Mouse (Mus musculus): Measurements from ENCODE around the gene Cwc27. TPM values are rescaled to one million over a fixed set of nuclear protein-coding genes. Genes with fewer than 3 reads are reported as not detected.

Gene Cwc27
- total and polyA plus RNA-seq, 2 experiments from 2014 or later: 14.8 to 26.7 TPM

- TF ChIP-seq CTCF (IDR thresholded peaks at IDR 0.05; ENCODE audit: low read depth): no peak
- 0 out of 2 replicates have a peak, but pooled peaks cover 1% of the 10 kb centered on the region for H3K36me3 ChIP-seq (ENCODE audit: insufficient read depth)
- H3K27ac ChIP-seq (ENCODE audit: low read depth, low read length): no peak overlapping the region
These were observed 182.2 kb downstream of the Cwc27 start for GRCm38 (mm10) chr13:104634708-104635107.

GRCm38 (mm10) chr13:104632427-104633167, 184.3 kb downstream of the Cwc27 start:
- no peak overlapping the region for H3K4me3 ChIP-seq (ENCODE audit: low read depth, low read length)
- no peak overlapping the region for H3K27ac ChIP-seq (ENCODE audit: low read depth, low read length)
- no peak for TF ChIP-seq CTCF (IDR thresholded peaks at IDR 0.05; ENCODE audit: low read depth)
- peak; percentile 63; the same call in 1 of the 2 replicates for ATAC-seq
- WGBS: 31% methylated on average over 7 of the region's 7 CpGs
- 0 out of 2 replicates have a peak, but pooled peaks cover 3% of the 10 kb centered on the region for H3K36me3 ChIP-seq (ENCODE audit: insufficient read depth)
- no peaks in the 10 kb centered on the region for H3K9me3 ChIP-seq (ENCODE audit: low read length)
- DNase-seq: no peak
- H3K9ac ChIP-seq: no peak overlapping the region
- no peaks in the 10 kb centered on the region for H3K4me1 ChIP-seq (ENCODE audit: insufficient read depth)
- H3K4me2 ChIP-seq (ENCODE audit: low read depth): no peak overlapping the region
- H3K27me3 ChIP-seq (ENCODE audit: insufficient read depth, low read length): no peaks in the 10 kb centered on the region

More at GRCm38 (mm10) chr13:104634708-104635107, 182.2 kb downstream of the Cwc27 start:
- H3K4me1 ChIP-seq (ENCODE audit: insufficient read depth): no peaks in the 10 kb centered on the region
- no peak overlapping the region for H3K4me3 ChIP-seq (ENCODE audit: low read depth, low read length)
- H3K9ac ChIP-seq: no peak overlapping the region
- H3K27me3 ChIP-seq (ENCODE audit: insufficient read depth, low read length): no peaks in the 10 kb centered on the region
- no peak for ATAC-seq
- H3K9me3 ChIP-seq (ENCODE audit: low read length): no peaks in the 10 kb centered on the region
- no peak for DNase-seq
- 93% methylated on average over 2 of the region's 2 CpGs for WGBS
- H3K4me2 ChIP-seq (ENCODE audit: low read depth): no peak overlapping the region

GRCm38 (mm10) chr13:104631621-104632205, 185.2 kb downstream of the Cwc27 start:
- ATAC-seq (no peak), DNase-seq (no peak)
- WGBS: 77% methylated on average over 7 of the region's 7 CpGs
- H3K4me1 ChIP-seq (ENCODE audit: insufficient read depth): no peaks in the 10 kb centered on the region
- H3K9ac ChIP-seq: no peak overlapping the region
- no peak for TF ChIP-seq CTCF (IDR thresholded peaks at IDR 0.05; ENCODE audit: low read depth)
- no peaks in the 10 kb centered on the region for H3K9me3 ChIP-seq (ENCODE audit: low read length)
- no peaks in the 10 kb centered on the region for H3K27me3 ChIP-seq (ENCODE audit: insufficient read depth, low read length)
- no peak overlapping the region for H3K4me2 ChIP-seq (ENCODE audit: low read depth)
- 0 out of 2 replicates have a peak, but pooled peaks cover 3% of the 10 kb centered on the region for H3K36me3 ChIP-seq (ENCODE audit: insufficient read depth)
- no peak overlapping the region for H3K4me3 ChIP-seq (ENCODE audit: low read depth, low read length)
- H3K27ac ChIP-seq (ENCODE audit: low read depth, low read length): no peak overlapping the region

GRCm38 (mm10) chr13:104630808-104631207, 186.1 kb downstream of the Cwc27 start:
- Histone ChIP-seq H3K9me3 (ENCODE audit: low read length) (no peaks in the 10 kb centered on the region), H3K4me2 (ENCODE audit: low read depth) (no peak overlapping the region), H3K4me3 (ENCODE audit: low read depth, low read length) (no peak overlapping the region), H3K36me3 (ENCODE audit: insufficient read depth) (0 out of 2 replicates have a peak, but pooled peaks cover 3% of the 10 kb centered on the region), H3K4me1 (ENCODE audit: insufficient read depth) (no peaks in the 10 kb centered on the region), H3K9ac (no peak overlapping the region), H3K27ac (ENCODE audit: low read depth, low read length) (no peak overlapping the region), H3K27me3 (ENCODE audit: insufficient read depth, low read length) (no peaks in the 10 kb centered on the region)
- TF ChIP-seq CTCF (IDR thresholded peaks at IDR 0.05; ENCODE audit: low read depth): no peak
- no peak for ATAC-seq
- no peak for DNase-seq
- 85% methylated on average over 5 of the region's 5 CpGs for WGBS

GRCm38 (mm10) chr13:104629621-104630020, 187.3 kb downstream of the Cwc27 start:
- H3K9me3 ChIP-seq (ENCODE audit: low read length): no peaks in the 10 kb centered on the region
- DNase-seq (no peak), ATAC-seq (no peak)
- 95% methylated on average over 11 of the region's 11 CpGs for WGBS
- H3K36me3 ChIP-seq (ENCODE audit: insufficient read depth): 0 out of 2 replicates have a peak, but pooled peaks cover 3% of the 10 kb centered on the region
- H3K4me1 ChIP-seq (ENCODE audit: insufficient read depth): no peaks in the 10 kb centered on the region
- no peak overlapping the region for H3K4me2 ChIP-seq (ENCODE audit: low read depth)
- no peaks in the 10 kb centered on the region for H3K27me3 ChIP-seq (ENCODE audit: insufficient read depth, low read length)
- no peak overlapping the region for H3K9ac ChIP-seq
- no peak overlapping the region for H3K27ac ChIP-seq (ENCODE audit: low read depth, low read length)
- no peak for TF ChIP-seq CTCF (IDR thresholded peaks at IDR 0.05; ENCODE audit: low read depth)
- no peak overlapping the region for H3K4me3 ChIP-seq (ENCODE audit: low read depth, low read length)

GRCm38 (mm10) chr13:104628019-104628418, 188.9 kb downstream of the Cwc27 start:
- Histone ChIP-seq H3K4me1 (ENCODE audit: insufficient read depth) (no peaks in the 10 kb centered on the region), H3K36me3 (ENCODE audit: insufficient read depth) (0 out of 2 replicates have a peak, but pooled peaks cover 3% of the 10 kb centered on the region), H3K4me2 (ENCODE audit: low read depth) (no peak overlapping the region), H3K9ac (no peak overlapping the region), H3K9me3 (ENCODE audit: low read length) (no peaks in the 10 kb centered on the region), H3K27me3 (ENCODE audit: insufficient read depth, low read length) (no peaks in the 10 kb centered on the region), H3K27ac (ENCODE audit: low read depth, low read length) (no peak overlapping the region), H3K4me3 (ENCODE audit: low read depth, low read length) (no peak overlapping the region)
- no peak for ATAC-seq
- TF ChIP-seq CTCF (IDR thresholded peaks at IDR 0.05; ENCODE audit: low read depth): no peak
- 59% methylated on average over 4 of the region's 4 CpGs for WGBS
- no peak for DNase-seq

All from forebrain, postnatal 0 days (tissue).